Mouse (Mus musculus): ENCODE results near the gene Mlx. TPM values are rescaled to one million over a fixed set of nuclear protein-coding genes. Genes with fewer than 3 reads are reported as not detected.

The Mlx gene
- total and polyA plus RNA-seq, 3 experiments = 45.2 to 116 (median 51.5) TPM

DNA sequence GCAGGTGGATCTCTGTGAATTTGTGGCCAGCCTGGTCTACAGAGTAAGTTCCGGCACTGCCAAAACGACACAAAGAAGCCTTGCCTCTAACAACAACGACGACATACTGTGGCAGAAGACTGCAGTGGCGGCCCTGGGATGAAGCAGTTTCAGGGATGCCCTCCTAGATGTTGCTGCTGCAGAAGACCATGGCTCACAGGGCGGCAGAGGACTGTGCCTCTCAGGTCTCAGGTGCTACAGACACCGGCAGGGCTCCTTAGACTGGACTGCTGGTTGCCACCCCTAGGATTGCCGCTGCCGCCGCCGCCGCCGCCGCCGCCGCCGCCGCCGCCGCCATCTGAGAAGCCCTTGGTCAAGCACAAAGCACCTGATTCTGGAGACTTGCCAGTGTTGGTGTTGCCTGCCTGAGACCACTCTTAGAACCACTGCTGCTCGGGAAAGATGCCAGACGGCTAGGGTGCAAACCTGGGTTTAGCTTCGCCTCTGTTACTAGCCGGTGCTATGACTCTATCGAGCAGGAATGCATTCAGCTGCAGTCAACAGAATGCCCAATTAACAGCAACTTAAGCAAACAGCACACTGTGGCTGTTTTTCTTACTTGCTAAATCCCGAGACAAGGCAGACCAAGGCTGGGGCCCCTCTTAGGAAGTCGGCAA is 53.2 kb downstream of the Mlx start:
- dilution Hi-C loops (cut with MboI; ENCODE audit: extremely low pct_ligation_motif_present, extremely low pct_unique_long_range_greater_than_20kb, low sequenced_read_pairs) = no loop called here
- DNase-seq (ENCODE audit: extremely low read depth) = no peak
- H3K4me3 ChIP-seq (replicated peaks in 1 of 3; ENCODE audit: low read depth in 2 of 3, low read length in 2 of 3, poor library complexity in 1 of 3) = no peak overlapping the region

DNA sequence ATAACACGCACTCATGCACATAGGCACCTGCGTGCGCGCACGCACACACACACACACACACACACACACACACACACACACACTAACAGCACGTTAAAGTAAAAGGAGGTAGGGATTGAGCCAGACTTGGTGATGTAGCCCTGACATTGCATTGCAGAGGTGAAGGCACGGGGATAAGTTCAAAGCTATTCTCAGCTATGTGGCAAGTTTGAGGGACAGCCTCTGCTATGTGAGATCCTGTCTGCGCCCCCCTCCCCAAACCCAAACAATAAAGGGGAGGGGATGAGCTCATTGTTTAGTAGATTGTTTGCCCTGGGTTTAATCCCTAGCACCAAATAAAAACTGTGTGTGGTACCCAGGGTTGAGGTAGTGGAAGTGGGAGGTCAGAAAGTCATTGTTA is 54.0 kb downstream of the Mlx start:
- in situ Hi-C loops (cut with MboI; ENCODE audit: low pct_ligation_motif_present, low pct_unique_long_range_greater_than_20kb, low sequenced_read_pairs) = no loop called here
- Histone ChIP-seq H3K4me1 (ENCODE audit: control insufficient read depth in 1 of 2, insufficient read depth in 2 of 2) (peaks cover 5 to 23% of the 10 kb centered on the region in 2 experiments; a peak in 3 of 4 replicates), H3K9me3 (replicated peaks; ENCODE audit: low read length) (no peaks in the 10 kb centered on the region), H3K27ac (ENCODE audit: insufficient read depth, low read depth) (no peak overlapping the region), H3K9ac (ENCODE audit: insufficient read depth, low read depth) (no peak overlapping the region), H3K36me3 (replicated peaks in 1 of 2; ENCODE audit: control insufficient read depth in 1 of 2, insufficient read depth in 1 of 2, low read length in 1 of 2) (no peaks in the 10 kb centered on the region), H3K27me3 (replicated peaks) (no peaks in the 10 kb centered on the region), H3K4me3 (replicated peaks in 1 of 3; ENCODE audit: low read depth in 2 of 3, low read length in 2 of 3, poor library complexity in 1 of 3) (no peak overlapping the region), H3K4me2 (ENCODE audit: insufficient read depth, low read depth, poor library complexity, severe bottlenecking) (no peak overlapping the region), H3K79me2 (replicated peaks; ENCODE audit: control insufficient read depth, extremely low read depth, insufficient read depth, poor library complexity, severe bottlenecking) (no peaks in the 10 kb centered on the region)
- dilution Hi-C loops (cut with MboI; ENCODE audit: extremely low pct_ligation_motif_present, extremely low pct_unique_long_range_greater_than_20kb, low sequenced_read_pairs) = no loop called here
- no peak for TF ChIP-seq MYC (IDR thresholded peaks at IDR 0.05; ENCODE audit: low read depth, low read length)
- TF ChIP-seq IRF4 (IDR thresholded peaks at IDR 0.05; ENCODE audit: low read depth, low read length) = no peak
- no peak for TF ChIP-seq RCOR1 (conservative IDR thresholded peaks at IDR 0.05; ENCODE audit: low read depth, low read length)
- no peak for TF ChIP-seq MXI1 (IDR thresholded peaks at IDR 0.05; ENCODE audit: low read depth, low read length)
- TF ChIP-seq MAX (IDR thresholded peaks at IDR 0.05; ENCODE audit: low read length) = no peak
- TF ChIP-seq MEF2A (IDR thresholded peaks at IDR 0.05; ENCODE audit: borderline replicate concordance, low read depth, low read length) = no peak
- TF ChIP-seq UBTF (IDR thresholded peaks at IDR 0.05; ENCODE audit: low read depth, low read length) = no peak
- no peak for TF ChIP-seq EP300 (IDR thresholded peaks at IDR 0.05; ENCODE audit: low read length)
- TF ChIP-seq USF1 (IDR thresholded peaks at IDR 0.05; ENCODE audit: low read depth, low read length) = no peak
- TF ChIP-seq ZC3H11A (IDR thresholded peaks at IDR 0.05; ENCODE audit: low read depth, low read length) = no peak
- TF ChIP-seq JUND (conservative IDR thresholded peaks at IDR 0.05; ENCODE audit: low read depth, low read length) = no peak
- no peak for TF ChIP-seq MAFK (IDR thresholded peaks at IDR 0.05; ENCODE audit: insufficient replicate concordance, low read length)
- no peak for TF ChIP-seq SIN3A (IDR thresholded peaks at IDR 0.05; ENCODE audit: low read length)
- TF ChIP-seq POLR2A (IDR thresholded peaks at IDR 0.05; ENCODE audit: low read depth, low read length) = no peak
- no peak for TF ChIP-seq POLR2AphosphoS2 (IDR thresholded peaks at IDR 0.05; ENCODE audit: low read depth, low read length)
- no peak for TF ChIP-seq TCF12 (IDR thresholded peaks at IDR 0.05; ENCODE audit: low read depth, low read length)
- no peak for TF ChIP-seq GABPA (IDR thresholded peaks at IDR 0.05; ENCODE audit: insufficient replicate concordance, low read depth, low read length)
- DNase-seq (ENCODE audit: extremely low read depth) = no peak

More for the DNA sequence above, 53.2 kb downstream of the Mlx start:
- H3K36me3 ChIP-seq (replicated peaks in 1 of 2; ENCODE audit: control insufficient read depth in 1 of 2, insufficient read depth in 1 of 2, low read length in 1 of 2) = no peaks in the 10 kb centered on the region
- in situ Hi-C loops (cut with MboI; ENCODE audit: low pct_ligation_motif_present, low pct_unique_long_range_greater_than_20kb, low sequenced_read_pairs) = no loop called here
- peaks cover 5 to 23% of the 10 kb centered on the region in 2 experiments; a peak in 3 of 4 replicates for H3K4me1 ChIP-seq (ENCODE audit: control insufficient read depth in 1 of 2, insufficient read depth in 2 of 2)
- H3K9me3 ChIP-seq (replicated peaks; ENCODE audit: low read length) = no peaks in the 10 kb centered on the region
- TF ChIP-seq HCFC1 (IDR thresholded peaks at IDR 0.05; ENCODE audit: low read depth, low read length) (no peak), IRF4 (IDR thresholded peaks at IDR 0.05; ENCODE audit: low read depth, low read length) (no peak), POLR2A (IDR thresholded peaks at IDR 0.05; ENCODE audit: low read depth, low read length) (no peak), KAT2A (IDR thresholded peaks at IDR 0.05; ENCODE audit: insufficient replicate concordance, low read length) (no peak), JUND (conservative IDR thresholded peaks at IDR 0.05; ENCODE audit: low read depth, low read length) (no peak), UBTF (IDR thresholded peaks at IDR 0.05; ENCODE audit: low read depth, low read length) (no peak), USF1 (IDR thresholded peaks at IDR 0.05; ENCODE audit: low read depth, low read length) (no peak), ZNF384 (IDR thresholded peaks at IDR 0.05; ENCODE audit: low read depth, low read length) (no peak), CTCF (conservative IDR thresholded peaks at IDR 0.05 in 1 of 2, IDR thresholded peaks at IDR 0.05 in 1 of 2; ENCODE audit: low read depth in 2 of 2, low read length in 2 of 2) (no peak), MAZ (IDR thresholded peaks at IDR 0.05; ENCODE audit: low read depth, low read length) (no peak), GABPA (IDR thresholded peaks at IDR 0.05; ENCODE audit: insufficient replicate concordance, low read depth, low read length) (no peak), EP300 (IDR thresholded peaks at IDR 0.05; ENCODE audit: low read length) (no peak), RCOR1 (conservative IDR thresholded peaks at IDR 0.05; ENCODE audit: low read depth, low read length) (no peak)
- H3K9ac ChIP-seq (ENCODE audit: insufficient read depth, low read depth) = no peak overlapping the region
- H3K4me2 ChIP-seq (ENCODE audit: insufficient read depth, low read depth, poor library complexity, severe bottlenecking) = no peak overlapping the region
- no peak overlapping the region for H3K27ac ChIP-seq (ENCODE audit: insufficient read depth, low read depth)
- no peaks in the 10 kb centered on the region for H3K79me2 ChIP-seq (replicated peaks; ENCODE audit: control insufficient read depth, extremely low read depth, insufficient read depth, poor library complexity, severe bottlenecking)
- H3K27me3 ChIP-seq (replicated peaks) = no peaks in the 10 kb centered on the region
